In the genomic region with DNA sequence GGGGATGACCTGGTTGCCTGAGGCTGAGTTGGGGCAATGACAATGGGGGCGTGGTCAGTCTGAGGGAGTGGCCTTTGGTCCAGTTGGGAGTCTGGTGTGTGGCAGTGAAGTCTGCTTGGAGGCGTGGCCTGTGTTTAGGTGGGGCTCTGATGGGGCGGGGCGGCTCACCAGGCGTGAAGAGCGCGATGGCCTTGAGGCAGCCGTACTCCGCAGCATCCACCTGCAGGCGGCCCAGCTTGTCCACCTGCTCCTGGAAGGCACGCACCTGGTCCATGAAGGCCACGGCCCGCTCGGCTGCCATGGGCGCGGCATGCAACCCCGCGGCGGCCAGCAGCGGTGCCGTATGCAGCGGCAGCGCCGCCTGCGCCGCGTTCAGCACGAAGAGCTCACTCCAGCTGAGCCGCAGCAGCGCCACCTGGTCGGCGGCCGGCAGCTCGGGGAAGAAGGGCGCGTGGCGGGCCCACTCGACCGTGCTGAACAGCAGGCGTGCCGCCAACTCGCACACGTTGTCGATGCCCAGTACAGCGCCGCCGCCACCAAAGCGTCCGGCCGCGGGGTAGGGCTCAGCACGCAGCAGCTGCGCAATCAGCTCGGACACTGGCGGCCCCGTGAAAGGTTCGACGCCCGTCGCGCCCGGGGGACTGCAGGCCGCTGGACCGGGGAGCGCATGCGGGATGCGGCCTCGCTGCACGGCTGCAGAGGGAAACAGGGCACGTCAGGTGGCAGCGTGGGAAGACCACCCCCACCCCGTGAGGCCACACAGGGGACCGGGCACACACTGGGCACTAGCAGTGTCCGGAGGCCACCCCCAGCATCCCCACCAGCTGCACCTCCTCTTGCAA, we compare ENCODE assay signal across 8 mouse cellular contexts. TPM values are rescaled to one million over a fixed set of nuclear protein-coding genes. Genes with fewer than 3 reads are reported as not detected.
A peak's percentile ranks its signal among the peaks of the same experiment; 100 is the strongest.
DNase-seq lines count a peak whose midpoint lies in the region; ATAC-seq lines count a peak whose summit lies in the region.

No protein-coding gene starts in this region.

- 12% methylated on average over 72 of the region's 74 CpGs for WGBS in heart, embryonic 14.5 days
- WGBS in lung, embryonic 16.5 days = 12% methylated on average over 68 of the region's 74 CpGs

- peak overlapping the region; percentile 59 for H3K4me2 ChIP-seq in heart, embryonic 14.5 days (ENCODE audit: low read length)
- peak overlapping the region; percentile 49 for H3K4me2 ChIP-seq in lung, embryonic 16.5 days (ENCODE audit: low read depth, low read length)

- H3K4me1 ChIP-seq in heart, embryonic 14.5 days (ENCODE audit: control insufficient read depth in 2 of 2, insufficient read depth in 2 of 2, low read length in 2 of 2) = peaks cover 17 to 33% of the 10 kb centered on the region in 2 experiments
- H3K4me1 ChIP-seq in lung, embryonic 16.5 days (replicated peaks; ENCODE audit: control insufficient read depth, insufficient read depth, low read length) = peaks cover 41% of the 10 kb centered on the region

- H3K4me3 ChIP-seq in heart, embryonic 14.5 days (ENCODE audit: control insufficient read depth in 1 of 2, insufficient read depth in 1 of 2, low read depth in 1 of 2, low read length in 2 of 2) = peak overlapping the region in 1 of 2 experiments; percentile 20; a peak in 2 of 4 replicates
- H3K4me3 ChIP-seq in lung, embryonic 16.5 days (ENCODE audit: low read length) = peak overlapping the region; percentile 18

- H3K9ac ChIP-seq in heart, embryonic 14.5 days (ENCODE audit: low read length) = peak overlapping the region; percentile 52; the same call in 1 of the 2 replicates
- peak overlapping the region; percentile 44; the same call in 1 of the 2 replicates for H3K9ac ChIP-seq in lung, embryonic 16.5 days (ENCODE audit: low read length)

- peak; percentile 59 to 66 for DNase-seq in spleen, adult 18-20 months
- DNase-seq in spleen, adult 12 weeks (ENCODE audit: low spot score) = no peak
- DNase-seq in embryo, embryonic 11 days = peak; percentile 77
- peak; percentile 89 for DNase-seq in kidney, postnatal 14 days
- peak; percentile 48 to 65 for DNase-seq in thymus, postnatal 36 days

- no peaks in the 10 kb centered on the region for H3K27me3 ChIP-seq in heart, embryonic 14.5 days (ENCODE audit: control insufficient read depth, insufficient read depth, low read length)
- H3K27me3 ChIP-seq in lung, embryonic 16.5 days (ENCODE audit: control insufficient read depth, insufficient read depth, low read depth, low read length) = no peaks in the 10 kb centered on the region

- no peaks in the 10 kb centered on the region for H3K9me3 ChIP-seq in heart, embryonic 14.5 days (ENCODE audit: control insufficient read depth, low read length)
- H3K9me3 ChIP-seq in lung, embryonic 16.5 days (ENCODE audit: control insufficient read depth, low read length) = no peaks in the 10 kb centered on the region

- H3K27ac ChIP-seq in heart, embryonic 14.5 days (replicated peaks in 1 of 2; ENCODE audit: control insufficient read depth in 1 of 2, insufficient read depth in 1 of 2, low read depth in 2 of 2, low read length in 2 of 2) = 0 out of 4 replicates have a peak overlapping the region, but pooled peaks of 1 of the 2 experiments have one; percentile 39
- H3K27ac ChIP-seq in lung, embryonic 16.5 days (ENCODE audit: low read length) = peak overlapping the region; percentile 42

- peaks cover 57% of the 10 kb centered on the region for H3K36me3 ChIP-seq in heart, embryonic 14.5 days (ENCODE audit: control insufficient read depth, insufficient read depth, low read length)
- peaks cover 34% of the 10 kb centered on the region for H3K36me3 ChIP-seq in lung, embryonic 16.5 days (ENCODE audit: control insufficient read depth, insufficient read depth, low read length)

- no peak for ATAC-seq in heart, embryonic 14.5 days (ENCODE audit: insufficient number of reproducible peaks, insufficient read depth, low FRiP score, low read depth)
- peak; percentile 12 for ATAC-seq in lung, embryonic 16.5 days (ENCODE audit: low read depth)
- peak; percentile 42 for ATAC-seq in neutrophil, adult 5-6 weeks (ENCODE audit: extremely low read depth, insufficient number of reproducible peaks, low FRiP score, poor library complexity, severe bottlenecking)

RNA-seq across cellular contexts. Expression of gene Ocel1, which starts 4.7 kb away (rescaled TPM):
- 3.6 TPM in 2 replicates for polyA plus RNA-seq in heart, embryonic 14.5 days (2014; fragmentation: Nextera tagmentation; extraction: Ambion mirVana)
- polyA plus RNA-seq in lung, embryonic 16.5 days (2015; fragmentation: Nextera tagmentation; extraction: Ambion mirVana) = 5.9 and 6.3 TPM in 2 replicates
- 31.3 and 46.7 TPM in 2 replicates for total RNA-seq in neutrophil, adult 5-6 weeks (2017)

RNA-seq across cellular contexts. Expression of gene Nr2f6, which starts 6.0 kb away (rescaled TPM):
- polyA plus RNA-seq in heart, embryonic 14.5 days (2014; fragmentation: Nextera tagmentation; extraction: Ambion mirVana) = 57.1 and 62.4 TPM in 2 replicates
- polyA plus RNA-seq in lung, embryonic 16.5 days (2015; fragmentation: Nextera tagmentation; extraction: Ambion mirVana) = 36.2 and 39.9 TPM in 2 replicates
- total RNA-seq in neutrophil, adult 5-6 weeks (2017) = 8.6 and 9.2 TPM in 2 replicates

RNA-seq across cellular contexts. Expression of gene Use1, which starts 9.2 kb away (rescaled TPM):
- polyA plus RNA-seq in heart, embryonic 14.5 days (2014; fragmentation: Nextera tagmentation; extraction: Ambion mirVana) = 87.1 and 95.4 TPM in 2 replicates
- polyA plus RNA-seq in lung, embryonic 16.5 days (2015; fragmentation: Nextera tagmentation; extraction: Ambion mirVana) = 95.6 and 101 TPM in 2 replicates
- 160 and 172 TPM in 2 replicates for total RNA-seq in neutrophil, adult 5-6 weeks (2017)

RNA-seq across cellular contexts. Expression of gene Ushbp1, which starts 19.8 kb away (rescaled TPM):
- 10.8 TPM in 2 replicates for polyA plus RNA-seq in heart, embryonic 14.5 days (2014; fragmentation: Nextera tagmentation; extraction: Ambion mirVana)
- polyA plus RNA-seq in lung, embryonic 16.5 days (2015; fragmentation: Nextera tagmentation; extraction: Ambion mirVana) = 37.3 and 40.7 TPM in 2 replicates
- total RNA-seq in neutrophil, adult 5-6 weeks (2017) = not detected in 2 replicates

RNA-seq across cellular contexts. Expression of gene Babam1, which starts 20.9 kb away (rescaled TPM):
- polyA plus RNA-seq in heart, embryonic 14.5 days (2014; fragmentation: Nextera tagmentation; extraction: Ambion mirVana) = 84.5 and 86.1 TPM in 2 replicates
- polyA plus RNA-seq in lung, embryonic 16.5 days (2015; fragmentation: Nextera tagmentation; extraction: Ambion mirVana) = 96.9 and 108 TPM in 2 replicates
- total RNA-seq in neutrophil, adult 5-6 weeks (2017) = 57.7 and 63.6 TPM in 2 replicates
